1 mouse cellular context compared by ENCODE assay signal in genomic region chr11:99430670-99431069, GRCm38 (mm10).
TF ChIP-seq lines count a peak whose summit lies in the region.

No protein-coding gene starts in this region.

TF ChIP-seq in CH12.LX, 34 proteins besides CTCF, POLR2A, EP300 and RAD21 (continued from another document):
- TF ChIP-seq ZC3H11A (IDR thresholded peaks at IDR 0.05; ENCODE audit: low read depth, low read length) = no peak
- TF ChIP-seq ZNF384 (IDR thresholded peaks at IDR 0.05; ENCODE audit: low read depth, low read length) = 0 out of 2 replicates have a peak, but pooled peaks have one; percentile 7
- TF ChIP-seq KAT2A (IDR thresholded peaks at IDR 0.05; ENCODE audit: insufficient replicate concordance, low read length) = no peak
- TF ChIP-seq PAX5 (IDR thresholded peaks at IDR 0.05; ENCODE audit: low read length) = no peak
- no peak for TF ChIP-seq UBTF (IDR thresholded peaks at IDR 0.05; ENCODE audit: low read depth, low read length)
- no peak for TF ChIP-seq HCFC1 (IDR thresholded peaks at IDR 0.05; ENCODE audit: low read depth, low read length)
- TF ChIP-seq TBP (conservative IDR thresholded peaks at IDR 0.05; ENCODE audit: low read depth, low read length) = no peak
- peak; percentile 52 for TF ChIP-seq SMC3 (IDR thresholded peaks at IDR 0.05; ENCODE audit: low read depth, low read length)
- no peak for TF ChIP-seq MXI1 (IDR thresholded peaks at IDR 0.05; ENCODE audit: low read depth, low read length)
- no peak for TF ChIP-seq ZMIZ1 (IDR thresholded peaks at IDR 0.05; ENCODE audit: low read depth, low read length)
- TF ChIP-seq RCOR1 (conservative IDR thresholded peaks at IDR 0.05; ENCODE audit: low read depth, low read length) = no peak
- no peak for TF ChIP-seq SIN3A (IDR thresholded peaks at IDR 0.05; ENCODE audit: low read length)
- no peak for TF ChIP-seq ELF1 (IDR thresholded peaks at IDR 0.05; ENCODE audit: low read depth, low read length)
- TF ChIP-seq POLR2AphosphoS2 (IDR thresholded peaks at IDR 0.05; ENCODE audit: low read depth, low read length) = no peak
- no peak for TF ChIP-seq CHD2 (IDR thresholded peaks at IDR 0.05; ENCODE audit: low read length)
- TF ChIP-seq JUN (IDR thresholded peaks at IDR 0.05; ENCODE audit: insufficient read depth, low read depth, low read length) = no peak
- TF ChIP-seq MEF2A (IDR thresholded peaks at IDR 0.05; ENCODE audit: borderline replicate concordance, low read depth, low read length) = no peak
- no peak for TF ChIP-seq CHD1 (IDR thresholded peaks at IDR 0.05; ENCODE audit: low read depth, low read length)
- no peak for TF ChIP-seq GABPA (IDR thresholded peaks at IDR 0.05; ENCODE audit: insufficient replicate concordance, low read depth, low read length)
- no peak for TF ChIP-seq MAFK (IDR thresholded peaks at IDR 0.05; ENCODE audit: insufficient replicate concordance, low read length)
- TF ChIP-seq BHLHE40 (IDR thresholded peaks at IDR 0.05; ENCODE audit: low read depth, low read length) = peak; percentile 22; the same call in 1 of the 2 replicates
- TF ChIP-seq TCF12 (IDR thresholded peaks at IDR 0.05; ENCODE audit: low read depth, low read length) = 0 out of 2 replicates have a peak, but pooled peaks have one; percentile 20
- no peak for TF ChIP-seq MAX (IDR thresholded peaks at IDR 0.05; ENCODE audit: low read length)
- no peak for TF ChIP-seq E2F4 (IDR thresholded peaks at IDR 0.05; ENCODE audit: insufficient replicate concordance, low read depth, low read length)
- no peak for TF ChIP-seq ETS1 (conservative IDR thresholded peaks at IDR 0.05; ENCODE audit: low read depth, low read length)
- no peak for TF ChIP-seq JUND (conservative IDR thresholded peaks at IDR 0.05; ENCODE audit: low read depth, low read length)
TF ChIP-seq in CH12.LX: peak in this region for 6.
